Mouse (Mus musculus): ENCODE results near the gene Gpatch3.

Gpatch3 gene

GRCm38 (mm10) chr4:133619473-133620136 lies 45.1 kb downstream of the Gpatch3 start:
- no peak for DNase-seq (ENCODE audit: low spot score in 2 of 2)

DNA sequence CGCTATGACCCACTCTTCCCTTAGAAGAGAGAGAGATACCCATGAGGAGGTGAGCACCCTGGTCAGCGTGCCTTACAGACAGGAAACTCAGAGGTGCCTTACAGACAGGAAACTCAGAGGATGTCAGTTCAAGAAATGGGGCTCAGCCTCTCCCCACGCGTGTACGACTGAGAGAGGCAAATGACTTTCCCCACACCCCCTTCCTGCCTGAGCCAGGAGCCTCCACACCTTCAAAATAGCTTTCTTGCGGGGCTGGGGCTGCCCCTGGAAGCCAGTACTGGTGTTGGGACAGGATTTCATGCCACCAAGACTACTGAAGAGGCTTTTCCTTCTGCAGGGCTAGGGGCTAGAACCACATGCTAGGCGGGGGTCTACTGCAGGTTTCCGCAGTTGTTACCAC lies 46.1 kb downstream of the Gpatch3 start:
- no peak for DNase-seq (ENCODE audit: low spot score in 2 of 2)

- DNase-seq (ENCODE audit: low spot score in 2 of 2): no peak
These were observed 47.7 kb downstream of the Gpatch3 start for GRCm38 (mm10) chr4:133622161-133622695.

DNA sequence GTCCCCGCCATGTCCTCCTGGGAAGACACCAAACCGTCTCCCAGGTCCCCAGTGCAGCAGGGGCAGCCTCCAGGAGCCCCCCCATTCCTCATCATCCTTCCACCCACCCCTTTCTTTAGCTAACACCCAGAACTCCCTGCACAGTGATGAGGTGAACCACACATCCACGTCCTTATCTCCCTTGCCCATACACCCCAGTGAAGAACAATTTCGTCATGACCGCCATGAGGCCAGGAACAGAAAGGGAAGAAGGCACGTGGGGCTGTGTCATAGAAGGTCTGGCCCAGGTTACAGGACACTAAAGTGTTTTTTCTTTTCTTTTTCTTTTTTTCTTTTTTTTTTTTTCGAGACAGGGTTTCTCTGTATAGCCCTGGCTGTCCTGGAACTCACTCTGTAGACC lies 50.3 kb downstream of the Gpatch3 start:
- no peak for DNase-seq (ENCODE audit: low spot score in 2 of 2)

DNA sequence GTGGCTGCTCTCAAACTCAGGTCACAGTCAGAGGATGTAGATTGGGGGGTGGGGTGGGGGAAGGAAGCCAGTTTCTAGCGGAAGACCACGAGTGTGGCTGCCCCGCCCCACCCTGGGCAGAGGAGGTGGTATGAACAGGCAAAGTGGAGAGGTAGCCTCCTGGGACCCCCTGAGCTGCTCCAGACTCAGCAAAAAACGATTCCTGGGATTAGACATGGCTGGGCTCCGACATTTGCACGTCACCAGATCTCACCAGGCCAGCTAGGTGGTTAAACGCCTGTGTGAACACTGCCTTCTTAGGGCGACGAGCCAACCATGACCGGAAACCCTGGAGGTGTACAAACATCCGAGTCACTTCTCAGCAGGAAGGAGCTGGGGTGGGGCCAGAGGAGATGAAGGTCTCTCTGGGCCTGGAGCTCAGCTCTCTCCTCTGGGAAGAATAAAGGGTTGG lies 51.1 kb downstream of the Gpatch3 start:
- DNase-seq (ENCODE audit: low spot score in 2 of 2): no peak

GRCm38 (mm10) chr4:133626221-133626620 lies 51.7 kb downstream of the Gpatch3 start:
- no peak for DNase-seq (ENCODE audit: low spot score in 2 of 2)

GRCm38 (mm10) chr4:133626621-133627020 lies 52.1 kb downstream of the Gpatch3 start:
- no peak for DNase-seq (ENCODE audit: low spot score in 2 of 2)

DNA sequence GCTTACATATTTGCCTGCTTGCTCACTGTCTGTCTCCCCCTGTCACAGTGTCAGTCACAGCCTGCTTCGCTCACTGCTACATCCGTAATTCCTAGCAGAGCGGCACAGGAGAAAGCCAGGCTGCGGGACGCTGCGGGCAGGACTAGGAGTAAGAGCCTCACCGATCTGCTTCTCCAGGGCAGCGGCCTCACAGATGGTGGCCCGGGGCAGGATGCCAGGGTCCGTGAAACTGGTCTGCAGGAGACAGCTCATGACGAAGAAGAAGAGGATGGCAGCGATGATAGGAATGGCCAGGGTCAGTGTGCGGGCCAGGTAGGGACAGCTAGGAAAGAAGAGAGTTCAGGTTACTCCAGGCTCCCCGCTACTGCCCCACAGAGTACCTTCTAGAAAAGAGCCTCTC lies 52.5 kb downstream of the Gpatch3 start:
- DNase-seq (ENCODE audit: low spot score in 2 of 2): no peak

- no peak for DNase-seq (ENCODE audit: low spot score in 2 of 2)
These were observed 54.0 kb downstream of the Gpatch3 start for GRCm38 (mm10) chr4:133628517-133628916.

DNA sequence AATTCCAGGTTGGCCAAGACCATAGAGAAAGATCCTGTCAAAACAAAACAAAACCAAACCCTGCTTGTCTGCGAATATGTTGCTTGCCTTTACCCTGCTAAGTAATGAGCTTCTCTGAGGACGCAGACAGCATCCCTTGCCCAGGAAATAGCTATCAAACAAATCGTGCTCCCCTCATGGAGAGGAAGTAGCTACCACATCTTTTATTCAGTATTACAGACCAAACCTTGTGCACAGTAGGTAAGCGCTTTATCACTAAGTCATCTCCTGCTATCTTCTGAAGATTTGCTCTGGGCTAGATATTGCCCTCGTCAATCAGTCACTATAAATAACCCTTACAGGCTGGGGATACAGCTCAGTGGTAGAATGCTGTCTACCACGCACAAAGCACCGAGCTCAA lies 54.6 kb downstream of the Gpatch3 start:
- DNase-seq (ENCODE audit: low spot score in 2 of 2): no peak

- DNase-seq (ENCODE audit: low spot score in 2 of 2): no peak
These were observed 55.9 kb downstream of the Gpatch3 start for GRCm38 (mm10) chr4:133630326-133630920.

DNA sequence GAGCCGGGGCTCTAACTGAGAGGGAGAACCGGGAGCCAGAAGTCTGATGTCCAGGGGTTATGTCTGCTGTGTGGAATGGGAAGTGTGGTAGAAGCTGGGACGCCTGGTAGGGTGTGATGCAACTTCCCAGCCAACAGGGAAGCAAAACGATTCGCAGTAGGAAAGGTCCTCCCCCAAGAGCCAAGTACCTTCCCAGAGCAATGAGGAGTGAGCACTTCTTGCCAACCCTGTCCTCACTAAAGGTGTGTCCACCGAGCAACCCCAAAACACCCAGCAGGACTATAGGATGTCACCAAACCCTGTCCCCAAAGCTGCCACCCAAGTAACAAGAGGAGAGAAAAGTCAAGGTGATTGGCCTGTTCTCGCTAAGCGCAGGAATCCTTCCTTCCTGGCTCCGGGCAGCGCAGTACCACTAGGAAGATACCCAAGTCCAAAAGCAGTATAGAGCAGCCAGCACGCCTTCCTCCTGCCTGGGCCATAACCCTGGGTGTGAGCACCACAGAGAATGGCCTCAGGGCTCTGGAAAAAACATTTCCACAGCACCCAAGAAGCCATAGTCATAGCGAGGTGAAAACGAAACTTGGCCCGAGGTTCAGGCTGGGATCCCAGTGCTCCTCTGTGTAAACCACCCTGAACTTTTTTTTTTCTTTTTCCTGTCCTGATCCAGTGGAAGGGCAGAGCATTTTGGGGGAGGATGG lies 56.7 kb downstream of the Gpatch3 start:
- no peak for DNase-seq (ENCODE audit: low spot score in 2 of 2)

DNA sequence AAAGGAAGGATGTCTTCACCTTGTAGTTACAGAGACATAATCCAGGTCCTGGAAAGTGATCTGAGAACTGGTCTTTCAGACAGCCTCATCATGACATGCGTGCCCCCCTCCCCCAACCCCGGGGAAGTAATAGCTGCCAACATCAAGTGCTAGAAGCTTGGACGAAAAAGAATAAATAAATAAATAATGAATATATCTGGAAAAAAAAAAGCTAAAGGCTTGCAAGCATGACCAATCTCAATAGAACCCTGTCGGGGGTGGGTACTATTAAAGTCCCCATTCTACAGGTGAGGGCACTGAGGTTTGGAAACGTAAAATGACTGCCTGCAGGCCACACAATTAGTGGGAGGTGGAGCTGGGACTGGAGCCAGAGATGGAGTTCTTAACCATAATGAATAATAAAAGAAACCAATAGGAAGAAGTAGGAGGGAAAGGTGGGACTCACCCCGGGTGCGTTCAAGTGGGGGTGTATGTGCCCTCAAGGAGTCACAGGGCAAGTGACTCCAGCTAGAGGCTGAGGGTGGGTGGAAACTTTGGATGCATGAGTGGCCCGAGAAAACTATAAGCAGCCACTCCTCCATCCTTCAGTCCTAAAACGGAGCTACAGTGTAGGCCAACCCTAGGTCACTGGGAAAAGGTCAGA lies 57.3 kb downstream of the Gpatch3 start:
- DNase-seq (ENCODE audit: low spot score in 2 of 2): no peak

DNA sequence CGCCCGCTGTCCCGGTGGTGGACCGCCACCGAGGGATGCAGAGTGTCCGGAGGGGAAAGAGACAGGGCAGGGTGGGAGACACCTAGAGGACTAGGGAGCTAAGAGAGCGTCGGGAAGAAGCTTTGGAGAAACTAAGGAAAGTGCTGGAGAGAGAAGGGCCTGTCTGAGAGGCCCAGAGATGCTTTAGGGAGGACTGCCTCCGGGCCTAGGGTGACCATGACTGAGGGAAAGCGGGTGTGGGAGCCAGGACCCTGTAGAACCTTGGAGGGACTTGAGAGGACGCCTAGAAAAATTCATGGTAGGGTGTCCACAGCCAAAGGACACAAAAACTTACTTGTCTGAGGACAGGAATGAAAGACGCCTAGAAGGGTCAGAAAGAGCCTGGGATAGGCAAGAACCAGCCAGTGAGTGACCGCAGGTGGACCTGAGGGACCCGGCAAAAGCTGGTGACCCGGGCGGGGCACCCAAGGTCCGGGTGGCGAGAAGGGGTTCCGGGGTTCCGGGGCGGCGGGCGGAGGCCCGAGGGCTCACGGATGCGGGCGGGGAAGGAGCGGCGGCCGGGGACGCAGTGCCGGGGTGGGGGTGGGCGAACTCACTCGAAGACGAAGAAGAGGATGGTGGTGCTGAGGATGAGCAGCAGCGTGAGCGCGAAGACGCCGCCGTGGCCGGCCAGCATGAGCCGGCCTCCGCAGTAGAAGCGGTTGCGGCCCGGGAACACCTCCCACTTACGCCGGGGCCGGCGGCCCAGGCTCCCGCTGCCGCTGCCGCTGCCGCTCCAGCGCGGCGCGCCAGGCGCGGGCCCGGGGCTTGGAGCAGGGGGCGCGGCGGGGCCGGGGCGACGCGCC lies 58.2 kb downstream of the Gpatch3 start:
- DNase-seq (ENCODE audit: low spot score in 2 of 2): no peak

DNA sequence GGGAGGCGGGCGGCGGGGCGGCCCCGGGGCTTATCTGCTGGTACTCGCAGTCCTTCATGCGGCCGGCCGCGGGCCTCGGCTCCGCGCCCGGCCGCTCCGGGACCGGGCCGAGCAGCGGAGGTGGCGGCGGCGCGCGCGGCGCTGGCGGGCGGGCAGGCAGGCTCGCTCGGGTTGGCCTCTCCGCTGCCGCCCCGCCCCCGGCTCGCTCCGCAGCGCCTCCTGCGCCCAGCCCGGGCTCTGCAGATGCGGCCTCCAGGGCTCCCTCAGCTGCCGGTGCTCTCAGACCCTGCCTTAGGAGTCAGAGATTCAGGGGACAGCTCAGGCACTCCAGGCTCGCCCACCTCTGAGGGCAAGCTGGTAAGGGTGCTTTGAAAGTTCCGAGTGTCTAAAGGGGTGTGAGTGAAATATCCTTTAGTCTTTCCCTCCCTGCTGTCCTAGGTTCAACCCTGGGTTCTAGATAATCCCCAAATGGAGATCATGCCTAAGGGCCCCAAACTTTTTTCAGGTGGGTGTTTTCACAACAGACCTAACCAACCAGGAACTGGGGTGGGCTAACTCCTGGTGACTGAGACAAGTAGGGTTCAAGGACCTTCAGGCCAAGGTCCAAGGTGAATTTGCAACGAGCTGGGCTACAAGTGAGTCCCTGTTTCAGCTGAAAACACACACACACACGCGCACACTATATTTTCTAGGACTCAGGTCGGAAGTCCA lies 58.9 kb downstream of the Gpatch3 start:
- peak; percentile 76 to 77 for DNase-seq (ENCODE audit: low spot score in 2 of 2)
